Mouse (Mus musculus) kidney, adult 2 months (tissue): ENCODE measurements around the gene Fbxw2.

Experiments
- CTCF ChIP-seq: fragments of 200-500 bp; conservative IDR thresholded peaks from 2 replicates; pipeline ENCODE4 v1.5.1; 2011; ENCODE audit warnings: low read depth, mild to moderate bottlenecking, control low read depth, low read length, moderate library complexity, mixed read lengths; ENCODE audit not compliant: insufficient read depth, insufficient read length
- POLR2A ChIP-seq: fragments of 200-500 bp; IDR thresholded peaks from one replicate; pipeline ENCODE4 v1.6.1; 2011; ENCODE audit warnings: low read depth, low read length, control low read depth

DNA sequence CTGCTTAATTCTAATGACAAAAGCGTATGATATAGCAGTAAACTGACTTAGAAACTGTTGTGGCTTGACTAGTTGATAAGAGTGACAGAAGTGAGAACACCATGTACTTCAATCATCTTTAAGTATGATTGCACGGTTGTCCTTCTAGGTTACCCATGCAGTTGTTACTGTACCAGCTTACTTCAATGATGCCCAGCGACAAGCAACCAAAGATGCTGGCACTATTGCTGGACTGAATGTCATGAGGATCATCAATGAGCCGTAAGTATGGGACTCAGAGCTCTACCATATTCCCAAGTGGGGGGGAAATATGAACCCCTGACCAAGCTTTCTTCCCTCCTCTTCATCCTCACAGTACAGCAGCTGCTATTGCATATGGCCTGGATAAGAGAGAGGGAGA, 52.4 kb downstream of the Fbxw2 start:
- TF ChIP-seq CTCF (no peak), POLR2A (no peak)
